Mouse (Mus musculus) liver, adult (tissue): Measurements from ENCODE around the gene Zwilch.

Source experiments
- GATA4 ChIP-seq: IDR thresholded peaks from 2 replicates; pipeline ENCODE4 v1.6.1; 2014; ENCODE audit warnings: mild to moderate bottlenecking, low read length; ENCODE audit not compliant: insufficient replicate concordance

Gene Zwilch

GRCm38 (mm10) chr9:64193879-64194278 lies 21.0 kb upstream of the Zwilch start:
- TF ChIP-seq GATA4, result no peak

- no peak for TF ChIP-seq GATA4
These were observed 11.4 kb upstream of the Zwilch start for GRCm38 (mm10) chr9:64184166-64184840.

- TF ChIP-seq GATA4, result peak; percentile 57; the same call in 1 of the 2 replicates
These were observed 6.2 kb upstream of the Zwilch start, which contains the start of gene Snapc5 for GRCm38 (mm10) chr9:64178974-64179646. Gene Snapc5 (plus strand): TSS chr9:64179274.

GRCm38 (mm10) chr9:64178610-64178973 lies 5.7 kb upstream of the Zwilch start:
- TF ChIP-seq GATA4, result no peak

- TF ChIP-seq GATA4, result no peak
These were observed 2.5 kb upstream of the Zwilch start for GRCm38 (mm10) chr9:64175378-64175777.

GRCm38 (mm10) chr9:64174766-64175165 lies 1.9 kb upstream of the Zwilch start:
- no peak for TF ChIP-seq GATA4

GRCm38 (mm10) chr9:64174341-64174740 lies 1.4 kb upstream of the Zwilch start:
- no peak for TF ChIP-seq GATA4

GRCm38 (mm10) chr9:64173666-64174220 lies 839 bp upstream of the Zwilch start:
- no peak for TF ChIP-seq GATA4

GRCm38 (mm10) chr9:64172145-64172815 lies 624 bp downstream of the Zwilch start:
- no peak for TF ChIP-seq GATA4

- TF ChIP-seq GATA4, result no peak
These were observed 12.4 kb downstream of the Zwilch start for GRCm38 (mm10) chr9:64160471-64160870.

- TF ChIP-seq GATA4, result no peak
These were observed 16.3 kb downstream of the Zwilch start for GRCm38 (mm10) chr9:64156641-64157040.

- TF ChIP-seq GATA4, result no peak
These were observed 33.0 kb downstream of the Zwilch start for GRCm38 (mm10) chr9:64139879-64140278.

- TF ChIP-seq GATA4, result no peak
These were observed 41.3 kb downstream of the Zwilch start for GRCm38 (mm10) chr9:64131623-64132022.

- no peak for TF ChIP-seq GATA4
These were observed 46.8 kb downstream of the Zwilch start for GRCm38 (mm10) chr9:64126121-64126520.

GRCm38 (mm10) chr9:64125307-64125706 lies 47.6 kb downstream of the Zwilch start:
- TF ChIP-seq GATA4, result no peak

GRCm38 (mm10) chr9:64122601-64123000 lies 50.3 kb downstream of the Zwilch start:
- no peak for TF ChIP-seq GATA4
